Mouse (Mus musculus) neural tube, embryonic 11.5 days (tissue): ENCODE data around the gene Taok3. TPM values are rescaled to one million over a fixed set of nuclear protein-coding genes. Genes with fewer than 3 reads are reported as not detected.

ENCODE experiments used
- ATAC-seq: fragments of 200-750 bp; cut with Nextera tagmentation; 2 replicates; pipeline ENCODE4 v1.8.0; 2017; ENCODE audit warnings: moderate number of reproducible peaks, mild to moderate bottlenecking, moderate TSS enrichment, moderate library complexity; ENCODE audit not compliant: insufficient read depth, low FRiP score, low TSS enrichment
- DNase-seq: peaks from one replicate; pipeline ENCODE4 v3.0.0-alpha.2; 2015; ENCODE audit warnings: low spot score
- H3K27ac ChIP-seq: fragments of 300-500 bp; sonication (generic); 2 replicates; pipeline ENCODE4 v1.5.1; 2014; ENCODE audit warnings: low read depth, mild to moderate bottlenecking, low read length
- H3K27me3 ChIP-seq: fragments of 300-500 bp; sonication (generic); 2 replicates; pipeline ENCODE4 v1.6.1; 2014; ENCODE audit warnings: mild to moderate bottlenecking, low read length, mixed read lengths; ENCODE audit not compliant: control insufficient read depth, insufficient read depth
- H3K36me3 ChIP-seq: fragments of 300-500 bp; sonication (generic); 2 replicates; pipeline ENCODE4 v1.6.1; 2014; ENCODE audit warnings: mild to moderate bottlenecking, low read length, moderate library complexity, mixed read lengths; ENCODE audit not compliant: control insufficient read depth, insufficient read depth
- H3K4me1 ChIP-seq: fragments of 300-500 bp; sonication (generic); 2 replicates; pipeline ENCODE4 v1.6.1; 2014; ENCODE audit warnings: low read length, mixed read lengths; ENCODE audit not compliant: control insufficient read depth, insufficient read depth
- H3K4me2 ChIP-seq: fragments of 300-500 bp; sonication (generic); 2 replicates; pipeline ENCODE4 v1.6.1; 2014; ENCODE audit warnings: low read depth, mild to moderate bottlenecking, moderate library complexity
- H3K4me3 ChIP-seq: fragments of 300-500 bp; sonication (generic); 2 replicates; pipeline ENCODE4 v1.5.1; 2014; ENCODE audit warnings: low read depth, low read length
- H3K9ac ChIP-seq: fragments of 300-500 bp; sonication (generic); 2 replicates; pipeline ENCODE4 v1.6.1; 2014; ENCODE audit warnings: mild to moderate bottlenecking, low read length
- H3K9me3 ChIP-seq: fragments of 300-500 bp; sonication (generic); 2 replicates; pipeline ENCODE4 v1.6.1; 2016; ENCODE audit warnings: low read length; ENCODE audit not compliant: control insufficient read depth
- WGBS: fragments of 180-500 bp; shearing (Covaris S2); extraction: QIAGEN DNeasy Blood & Tissue Kit; methylation state at CpG from one replicate; pipeline ENCODE4 v1.1.7; 2014; 5-methylcytosine and 5-hydroxymethylcytosine counted together
- polyA plus RNA-seq: library from polyadenylated mRNA; unstranded; fragments of >200 nt; fragmentation: Nextera tagmentation; extraction: Ambion mirVana; gene quantifications from 2 replicates; pipeline ENCODE4 v1.2.1, GENCODE M21; 2014

The Taok3 gene
- polyA plus RNA-seq, 1 experiment from 2014 or later: 20.3 TPM

- H3K4me2 ChIP-seq: no peak overlapping the region
- H3K9ac ChIP-seq: no peak overlapping the region
- ATAC-seq (no peak), DNase-seq (no peak)
- no peaks in the 10 kb centered on the region for H3K27me3 ChIP-seq
- H3K36me3 ChIP-seq: no peaks in the 10 kb centered on the region
- no peaks in the 10 kb centered on the region for H3K4me1 ChIP-seq
- no peak overlapping the region for H3K27ac ChIP-seq
- 92% methylated on average over 14 of the region's 14 CpGs for WGBS
- H3K4me3 ChIP-seq: no peak overlapping the region
- no peaks in the 10 kb centered on the region for H3K9me3 ChIP-seq
Measured at GRCm38 (mm10) chr5:117168351-117169100, 48.6 kb downstream of the Taok3 start.

GRCm38 (mm10) chr5:117174057-117174456, 54.1 kb downstream of the Taok3 start:
- H3K4me1 ChIP-seq: no peaks in the 10 kb centered on the region
- no peak overlapping the region for H3K4me2 ChIP-seq
- ATAC-seq (no peak), DNase-seq (no peak)
- no peaks in the 10 kb centered on the region for H3K9me3 ChIP-seq
- no peaks in the 10 kb centered on the region for H3K27me3 ChIP-seq
- H3K9ac ChIP-seq: no peak overlapping the region
- H3K36me3 ChIP-seq: no peaks in the 10 kb centered on the region
- 96% methylated on average over 7 of the region's 7 CpGs for WGBS
- H3K4me3 ChIP-seq: no peak overlapping the region
- no peak overlapping the region for H3K27ac ChIP-seq

GRCm38 (mm10) chr5:117175896-117176295, 56.0 kb downstream of the Taok3 start:
- 78% methylated on average over 8 of the region's 8 CpGs for WGBS

GRCm38 (mm10) chr5:117178079-117178478, 58.1 kb downstream of the Taok3 start:
- no peak for DNase-seq
- no peak overlapping the region for H3K27ac ChIP-seq
- H3K36me3 ChIP-seq: no peaks in the 10 kb centered on the region
- WGBS: 44% methylated on average over 6 of the region's 6 CpGs
- no peak overlapping the region for H3K4me2 ChIP-seq
- no peaks in the 10 kb centered on the region for H3K27me3 ChIP-seq
- no peak overlapping the region for H3K9ac ChIP-seq
- H3K4me3 ChIP-seq: no peak overlapping the region
- H3K9me3 ChIP-seq: no peaks in the 10 kb centered on the region
- ATAC-seq: no peak
- H3K4me1 ChIP-seq: no peaks in the 10 kb centered on the region

More at GRCm38 (mm10) chr5:117175896-117176295, 56.0 kb downstream of the Taok3 start:
- no peaks in the 10 kb centered on the region for H3K4me1 ChIP-seq
- DNase-seq (no peak), ATAC-seq (no peak)
- H3K4me2 ChIP-seq: no peak overlapping the region
- no peaks in the 10 kb centered on the region for H3K9me3 ChIP-seq
- H3K36me3 ChIP-seq: no peaks in the 10 kb centered on the region
- H3K9ac ChIP-seq: no peak overlapping the region
- no peak overlapping the region for H3K4me3 ChIP-seq
- no peaks in the 10 kb centered on the region for H3K27me3 ChIP-seq
- H3K27ac ChIP-seq: no peak overlapping the region

GRCm38 (mm10) chr5:117178486-117178885, 58.6 kb downstream of the Taok3 start:
- Histone ChIP-seq H3K4me1 (no peaks in the 10 kb centered on the region), H3K4me3 (no peak overlapping the region), H3K36me3 (no peaks in the 10 kb centered on the region), H3K27me3 (no peaks in the 10 kb centered on the region), H3K9me3 (no peaks in the 10 kb centered on the region), H3K4me2 (no peak overlapping the region), H3K27ac (no peak overlapping the region), H3K9ac (no peak overlapping the region)
- 73% methylated on average over 6 of the region's 6 CpGs for WGBS
- DNase-seq (no peak), ATAC-seq (no peak)

GRCm38 (mm10) chr5:117181921-117182320, 62.0 kb downstream of the Taok3 start:
- Histone ChIP-seq H3K27me3 (no peaks in the 10 kb centered on the region), H3K36me3 (no peaks in the 10 kb centered on the region), H3K4me1 (no peaks in the 10 kb centered on the region), H3K9me3 (no peaks in the 10 kb centered on the region), H3K27ac (no peak overlapping the region), H3K9ac (no peak overlapping the region), H3K4me2 (no peak overlapping the region), H3K4me3 (no peak overlapping the region)
- 85% methylated on average over 5 of the region's 5 CpGs for WGBS
- DNase-seq (no peak), ATAC-seq (no peak)

- no peak overlapping the region for H3K4me3 ChIP-seq
- DNase-seq (no peak), ATAC-seq (no peak)
- H3K36me3 ChIP-seq: no peaks in the 10 kb centered on the region
- no peak overlapping the region for H3K4me2 ChIP-seq
- WGBS: 81% methylated on average over 3 of the region's 3 CpGs
- no peaks in the 10 kb centered on the region for H3K9me3 ChIP-seq
- H3K27me3 ChIP-seq: no peaks in the 10 kb centered on the region
- no peak overlapping the region for H3K27ac ChIP-seq
- H3K9ac ChIP-seq: no peak overlapping the region
- no peaks in the 10 kb centered on the region for H3K4me1 ChIP-seq
Measured at GRCm38 (mm10) chr5:117182411-117182810, 62.5 kb downstream of the Taok3 start.

GRCm38 (mm10) chr5:117184832-117185231, 64.9 kb downstream of the Taok3 start:
- Histone ChIP-seq H3K4me3 (no peak overlapping the region), H3K4me2 (no peak overlapping the region), H3K9ac (no peak overlapping the region), H3K9me3 (no peaks in the 10 kb centered on the region), H3K27ac (no peak overlapping the region), H3K27me3 (no peaks in the 10 kb centered on the region), H3K4me1 (no peaks in the 10 kb centered on the region), H3K36me3 (no peaks in the 10 kb centered on the region)
- ATAC-seq: no peak
- 89% methylated on average over 6 of the region's 6 CpGs for WGBS
- no peak for DNase-seq

- ATAC-seq: no peak
- H3K27ac ChIP-seq: no peak overlapping the region
- H3K27me3 ChIP-seq: no peaks in the 10 kb centered on the region
- H3K4me3 ChIP-seq: no peak overlapping the region
- H3K4me2 ChIP-seq: no peak overlapping the region
- no peaks in the 10 kb centered on the region for H3K4me1 ChIP-seq
- 88% methylated on average over 7 of the region's 7 CpGs for WGBS
- H3K9ac ChIP-seq: no peak overlapping the region
- no peak for DNase-seq
- no peaks in the 10 kb centered on the region for H3K9me3 ChIP-seq
- no peaks in the 10 kb centered on the region for H3K36me3 ChIP-seq
Measured at GRCm38 (mm10) chr5:117185673-117186072, 65.7 kb downstream of the Taok3 start.
